Mouse (Mus musculus) embryonic stem cell, embryonic (primary cell): Measurements from ENCODE around the gene Ostf1.

ENCODE experiments used
- CTCF ChIA-PET, 4 experiments: fragments of 300-600 bp in 2 of 4; fragments of 350-600 bp in 2 of 4; sonication (Branson Sonifier 250); formaldehyde crosslinking; loops; one replicate each; lab custom pipeline; 2022; ENCODE audit warnings: inconsistent platforms in 2 of 4; lab: Charles Lee
- POLR2A ChIA-PET, 4 experiments: fragments of 300-600 bp in 2 of 4; fragments of 350-600 bp in 2 of 4; sonication (Branson Sonifier 250); formaldehyde crosslinking; loops; one replicate each; lab custom pipeline; 2022; ENCODE audit warnings: antibody characterized with exemption in 4 of 4, inconsistent platforms in 1 of 4; lab: Charles Lee

Gene Ostf1

DNA sequence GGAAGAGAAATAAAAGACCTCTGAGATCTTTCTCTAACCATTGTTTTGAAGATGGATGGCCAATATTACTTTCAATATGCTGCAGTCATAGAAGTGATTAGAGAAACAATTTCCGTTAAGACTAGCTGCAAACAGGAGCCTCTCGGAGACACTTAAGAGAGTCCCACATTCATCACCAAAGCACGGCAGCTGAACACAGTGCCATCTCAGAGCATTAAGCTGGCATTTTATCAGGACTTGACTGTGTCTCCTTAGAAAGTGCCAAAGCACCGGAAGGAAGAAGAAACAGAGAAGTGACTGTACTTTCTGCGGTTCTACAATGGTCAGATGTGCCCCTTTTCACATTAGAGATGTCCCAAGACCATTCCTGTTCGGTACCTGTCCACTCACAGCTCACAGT is 33.9 kb downstream of the Ostf1 start:
- CTCF ChIA-PET = no interaction called here
- POLR2A ChIA-PET = interaction anchor here in 2 of 4 experiments (0.9 to 4.7 kb wide), 11 partner anchors 9 to 72 kb away, joined by 3 to 55 read pairs (median 6); partner anchors contain the start of genes Nmrk1 (in 2 of the 2) and Ostf1 (in 2 of the 2)

DNA sequence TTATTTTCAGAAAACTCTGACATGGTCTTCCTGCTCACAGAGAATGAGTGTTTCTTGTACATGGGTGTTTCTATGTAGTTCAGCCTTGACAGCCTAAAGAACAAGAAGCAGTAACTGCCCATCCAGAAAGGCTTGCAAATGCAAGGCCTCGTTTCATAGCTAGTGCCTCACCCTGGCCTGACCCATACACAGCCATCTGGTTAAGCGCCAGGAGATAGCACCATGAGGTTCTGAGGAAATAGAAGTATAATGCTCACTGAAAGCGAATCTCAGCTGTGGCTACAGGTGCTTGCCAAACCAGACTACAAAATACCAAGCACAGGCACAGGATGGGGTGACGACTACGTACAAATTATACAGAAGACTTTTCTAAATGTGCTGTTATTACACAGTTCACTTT is 34.7 kb downstream of the Ostf1 start:
- CTCF ChIA-PET = no interaction called here

DNA sequence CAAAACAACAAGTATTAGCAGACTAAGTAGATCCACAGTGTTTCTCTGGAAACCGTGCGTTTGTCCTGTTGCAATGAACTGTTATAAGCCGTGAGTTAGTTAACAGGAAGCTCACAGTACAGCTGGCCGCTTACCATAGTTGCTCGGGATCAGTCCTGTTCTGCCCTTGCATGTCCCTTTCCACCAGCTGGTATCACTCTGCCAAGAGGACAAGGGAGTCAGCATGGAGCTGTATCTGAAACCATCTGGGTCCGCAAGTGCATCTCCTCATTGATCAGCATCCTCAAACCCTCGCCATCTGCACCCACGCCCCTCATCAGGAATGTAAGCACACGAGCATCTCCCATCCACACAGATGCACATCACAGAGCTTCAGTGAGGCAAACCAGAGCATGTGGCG is 37.9 kb downstream of the Ostf1 start:
- POLR2A ChIA-PET = interaction anchor here in 3 of 4 experiments (0.6 to 11.4 kb wide), 8 partner anchors 8 to 42 kb away, joined by 3 to 158 read pairs (median 6); partner anchors contain the start of genes Nmrk1 (in 1 of the 3) and Ostf1 (in 1 of the 3)
- CTCF ChIA-PET = no interaction called here

More for the DNA sequence above, 34.7 kb downstream of the Ostf1 start:
- POLR2A ChIA-PET = interaction anchor here in 2 of 4 experiments (0.9 to 4.7 kb wide), 7 partner anchors 9 to 73 kb away, joined by 3 to 55 read pairs (median 4); no protein-coding TSS in a partner anchor

DNA sequence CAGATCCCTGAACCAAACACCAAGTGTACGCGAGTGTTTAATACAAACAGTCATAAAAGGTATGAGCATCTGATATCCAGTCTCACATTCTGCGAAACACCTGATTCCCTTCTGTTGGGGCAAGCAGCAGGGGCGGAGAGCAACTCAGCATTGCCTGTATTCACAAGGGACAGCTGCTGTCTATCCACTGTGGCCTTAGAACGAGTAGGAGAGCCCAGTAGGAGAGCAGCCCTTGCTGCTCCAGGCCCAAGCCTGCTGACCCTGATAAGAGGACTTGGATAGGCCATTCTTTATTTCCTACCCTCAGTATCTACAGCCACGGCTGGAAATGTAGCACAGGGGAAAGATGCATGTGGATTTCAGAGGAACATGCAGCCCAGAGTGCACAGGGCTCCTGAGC is 38.7 kb downstream of the Ostf1 start:
- CTCF ChIA-PET = no interaction called here
- POLR2A ChIA-PET = interaction anchor here in 2 of 4 experiments (0.6 to 11.4 kb wide), 7 partner anchors 14 to 118 kb away, joined by 3 to 158 read pairs (median 7); no protein-coding TSS in a partner anchor

DNA sequence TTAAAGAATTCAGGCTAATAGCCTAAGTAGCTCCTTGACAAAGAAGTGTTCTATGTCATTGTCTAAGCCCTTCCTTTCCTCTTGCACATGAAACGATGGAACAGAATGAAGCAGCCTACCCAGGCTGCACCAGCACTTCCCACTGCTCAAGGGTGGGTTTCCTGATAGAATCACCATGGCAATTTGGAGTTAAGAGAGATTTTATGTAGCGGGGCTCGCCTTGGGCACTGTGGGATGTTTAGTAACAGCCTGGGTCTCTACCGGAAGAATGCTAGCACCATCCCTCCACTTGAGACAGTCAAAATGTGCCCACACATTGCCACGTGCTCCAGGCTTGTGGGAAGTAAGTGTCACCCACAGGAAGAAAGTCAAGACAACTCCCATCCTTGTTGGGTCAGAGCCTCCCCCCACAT is 40.7 kb downstream of the Ostf1 start:
- ChIA-PET CTCF (no interaction called here), POLR2A (interaction anchor here in 3 of 4 experiments (0.9 to 11.4 kb wide), 15 partner anchors 8 to 122 kb away, joined by 3 to 158 read pairs (median 7); partner anchors contain the start of genes Nmrk1 (in 2 of the 3), Ostf1 (in 2 of the 3) and D030056L22Rik (in 1 of the 3))

DNA sequence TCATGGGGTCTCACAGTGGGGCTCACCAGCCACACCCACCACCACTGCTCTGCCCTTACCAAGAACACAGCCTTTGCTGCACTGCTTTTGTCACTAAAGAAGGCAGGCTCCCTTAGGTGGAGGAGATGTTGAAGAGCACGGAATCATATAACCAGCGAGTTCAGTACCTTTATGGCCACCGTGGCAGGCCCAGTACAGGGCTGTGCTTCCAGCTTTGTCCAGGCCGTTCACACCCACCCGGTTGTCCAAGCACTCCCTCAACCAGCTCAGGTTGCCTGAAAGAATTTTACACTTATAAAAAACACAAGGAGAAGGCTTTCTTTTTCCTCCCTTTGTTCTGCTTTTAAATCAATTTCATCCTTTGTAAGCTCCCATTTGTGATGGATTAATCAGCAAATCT is 41.4 kb downstream of the Ostf1 start:
- CTCF ChIA-PET = interaction anchor here in 1 of 4 experiments (0.6 kb wide), 1 partner anchor 452 kb away, joined by 3 read pairs; no protein-coding TSS in a partner anchor
- POLR2A ChIA-PET = interaction anchor here in 3 of 4 experiments (0.8 to 11.4 kb wide), 21 partner anchors 8 to 123 kb away, joined by 3 to 158 read pairs (median 6); partner anchors contain the start of genes Ostf1 (in 3 of the 3), D030056L22Rik (in 2 of the 3), Nmrk1 (in 2 of the 3) and Carnmt1 (in 1 of the 3)

DNA sequence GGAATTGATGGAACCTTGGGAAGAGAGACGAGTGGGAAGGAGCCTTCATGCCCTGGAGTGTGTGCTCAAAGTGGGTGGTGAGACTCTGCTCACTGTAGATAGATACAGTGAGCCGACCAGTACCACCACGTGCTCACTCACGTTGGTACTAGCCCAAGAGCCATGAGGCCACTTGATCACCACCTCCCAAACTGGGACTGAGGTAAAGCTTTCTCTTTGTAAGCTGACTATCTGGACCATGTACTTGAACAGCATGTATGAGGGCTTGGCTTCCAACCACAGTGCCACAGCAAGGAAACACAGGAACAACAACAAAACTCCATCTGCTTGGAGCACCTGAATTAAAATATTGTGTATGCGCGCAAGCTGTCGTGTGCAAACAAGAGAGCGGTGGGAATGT is 42.3 kb downstream of the Ostf1 start:
- CTCF ChIA-PET = interaction anchor here in 2 of 4 experiments (0.6 to 2.2 kb wide), 4 partner anchors 11 to 127 kb away, joined by 3 to 9 read pairs (median 3); no protein-coding TSS in a partner anchor
- POLR2A ChIA-PET = interaction anchor here (0.6 to 11.4 kb wide), 23 partner anchors 8 to 1593 kb away, joined by 3 to 158 read pairs (median 5); partner anchors contain the start of genes Nmrk1 (in 2 of the 4), Ostf1 (in 2 of the 4), Carnmt1 (in 1 of the 4) and D030056L22Rik (in 1 of the 4)

GRCm38 (mm10) chr19:18588801-18589200 is 42.8 kb downstream of the Ostf1 start:
- POLR2A ChIA-PET = interaction anchor here (0.6 to 11.4 kb wide), 16 partner anchors 9 to 1593 kb away, joined by 3 to 158 read pairs (median 12); partner anchors contain the start of genes Nmrk1 (in 2 of the 4) and Ostf1 (in 2 of the 4)
- CTCF ChIA-PET = interaction anchor here (0.9 to 2.2 kb wide), 7 partner anchors 11 to 127 kb away, joined by 3 to 9 read pairs (median 3); no protein-coding TSS in a partner anchor

- ChIA-PET POLR2A (interaction anchor here in 3 of 4 experiments (0.6 to 11.4 kb wide), 16 partner anchors 10 to 128 kb away, joined by 3 to 158 read pairs (median 6); partner anchors contain the start of genes Nmrk1 (in 2 of the 3) and Ostf1 (in 2 of the 3)), CTCF (interaction anchor here (0.6 to 2.2 kb wide), 14 partner anchors 11 to 1163 kb away, joined by 3 to 9 read pairs (median 4); no protein-coding TSS in a partner anchor)
Measured at GRCm38 (mm10) chr19:18588243-18588642, 43.4 kb downstream of the Ostf1 start.

GRCm38 (mm10) chr19:18587118-18587517 is 44.5 kb downstream of the Ostf1 start:
- ChIA-PET CTCF (interaction anchor here in 2 of 4 experiments (0.7 to 2.2 kb wide), 3 partner anchors 13 to 53 kb away, joined by 3 to 9 read pairs (median 3); no protein-coding TSS in a partner anchor), POLR2A (interaction anchor here in 2 of 4 experiments (0.6 to 11.4 kb wide), 14 partner anchors 8 to 1244 kb away, joined by 3 to 158 read pairs (median 6); partner anchors contain the start of genes Nmrk1 (in 2 of the 2), Ostf1 (in 2 of the 2) and Carnmt1 (in 1 of the 2))

DNA sequence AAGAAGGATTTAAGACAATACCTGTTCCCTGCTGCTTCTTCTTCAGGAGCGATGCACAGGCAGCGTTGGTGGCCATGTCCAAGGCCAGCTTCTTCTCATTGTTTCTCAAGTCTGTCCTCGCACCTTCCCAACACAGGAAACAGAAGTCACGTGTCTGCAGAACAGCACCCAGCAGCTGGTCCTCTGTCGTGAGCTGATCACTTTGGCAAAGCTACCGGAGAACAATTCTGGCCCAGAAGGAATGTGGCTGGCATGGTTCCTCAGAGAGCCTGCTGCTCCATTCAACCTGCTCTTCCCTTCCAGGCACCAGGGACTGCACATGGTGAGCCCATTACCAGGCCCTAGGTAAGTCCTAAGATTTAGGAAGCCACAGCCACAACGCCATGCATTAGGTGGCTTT is 47.0 kb downstream of the Ostf1 start:
- POLR2A ChIA-PET = interaction anchor here in 2 of 4 experiments (0.8 to 11.4 kb wide), 10 partner anchors 11 to 137 kb away, joined by 3 to 158 read pairs (median 3); partner anchors contain the start of gene D030056L22Rik (in 1 of the 2)
- CTCF ChIA-PET = no interaction called here

- CTCF ChIA-PET = no interaction called here
- POLR2A ChIA-PET = interaction anchor here in 2 of 4 experiments (1.1 to 11.4 kb wide), 4 partner anchors 14 to 30 kb away, joined by 3 to 158 read pairs (median 4); no protein-coding TSS in a partner anchor
Measured at GRCm38 (mm10) chr19:18583706-18584105, 47.9 kb downstream of the Ostf1 start.

DNA sequence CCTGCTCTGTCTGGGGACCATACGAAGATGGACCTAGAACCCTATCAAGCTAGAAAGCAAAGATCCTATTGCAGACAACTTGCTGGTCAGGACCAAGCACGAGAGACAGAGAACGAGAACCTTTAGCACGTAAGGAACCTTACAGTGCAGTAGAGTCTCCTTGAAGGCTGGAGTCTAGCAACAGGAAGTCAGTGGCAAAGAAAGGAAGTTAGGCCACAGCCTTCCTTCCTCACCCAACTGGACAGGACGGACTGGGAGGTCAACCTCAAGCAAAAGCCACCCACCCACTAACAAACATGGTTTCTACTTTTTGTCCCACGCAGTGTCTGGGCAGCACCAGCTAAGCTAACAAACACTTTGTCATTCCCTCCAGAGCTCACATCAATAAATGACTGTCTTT is 48.7 kb downstream of the Ostf1 start:
- ChIA-PET CTCF (no interaction called here), POLR2A (interaction anchor here in 2 of 4 experiments (2.1 to 11.4 kb wide), 2 partner anchors 15 to 24 kb away, joined by 4 to 158 read pairs; no protein-coding TSS in a partner anchor)

- ChIA-PET CTCF (no interaction called here), POLR2A (interaction anchor here in 1 of 4 experiments (0.6 kb wide), 1 partner anchor 124 kb away, joined by 5 read pairs; no protein-coding TSS in a partner anchor)
Measured at GRCm38 (mm10) chr19:18582226-18582625, 49.4 kb downstream of the Ostf1 start.

GRCm38 (mm10) chr19:18581046-18581445 is 50.6 kb downstream of the Ostf1 start:
- POLR2A ChIA-PET = interaction anchor here in 2 of 4 experiments (0.7 to 11.2 kb wide), 6 partner anchors 8 to 235 kb away, joined by 3 to 108 read pairs (median 3); partner anchors contain the start of genes Nmrk1 (in 1 of the 2) and Ostf1 (in 1 of the 2)

GRCm38 (mm10) chr19:18579012-18579358 is 52.6 kb downstream of the Ostf1 start:
- POLR2A ChIA-PET = interaction anchor here in 3 of 4 experiments (0.5 to 11.2 kb wide), 18 partner anchors 7 to 136 kb away, joined by 3 to 108 read pairs (median 6); partner anchors contain the start of gene D030056L22Rik (in 1 of the 3)
- CTCF ChIA-PET = no interaction called here

More at GRCm38 (mm10) chr19:18581046-18581445, 50.6 kb downstream of the Ostf1 start:
- CTCF ChIA-PET = no interaction called here

- ChIA-PET CTCF (interaction anchor here in 2 of 4 experiments (0.8 to 1.0 kb wide), 2 partner anchors 10 to 61 kb away, joined by 3 read pairs; no protein-coding TSS in a partner anchor), POLR2A (interaction anchor here (0.5 to 11.2 kb wide), 29 partner anchors 8 to 141 kb away, joined by 3 to 108 read pairs (median 4); partner anchors contain the start of genes Carnmt1 (in 1 of the 4), D030056L22Rik (in 1 of the 4), Nmrk1 (in 1 of the 4) and Ostf1 (in 1 of the 4))
Measured at GRCm38 (mm10) chr19:18578216-18579011, 53.2 kb downstream of the Ostf1 start.
